Mouse (Mus musculus) liver, postnatal 0 days (tissue): Measurements from ENCODE around the gene Atp2b2. TPM values are rescaled to one million over a fixed set of nuclear protein-coding genes. Genes with fewer than 3 reads are reported as not detected.

Experiments used
- ATAC-seq: fragments of 200-750 bp; cut with Nextera tagmentation; 2 replicates; pipeline ENCODE4 v1.8.0; 2017; ENCODE audit warnings: mild to moderate bottlenecking, moderate library complexity
- DNase-seq: peaks from one replicate; pipeline ENCODE4 v3.0.0-alpha.2; 2016
- H3K27ac ChIP-seq: fragments of 300-500 bp; sonication (generic); 2 replicates; pipeline ENCODE4 v1.5.1; 2014; ENCODE audit warnings: antibody characterized with exemption, moderate library complexity, mild to moderate bottlenecking, low read depth
- H3K27me3 ChIP-seq: fragments of 300-500 bp; sonication (generic); 2 replicates; pipeline ENCODE4 v1.6.1; 2014; ENCODE audit warnings: low read length, control low read depth, mixed read lengths; ENCODE audit not compliant: insufficient read depth
- H3K36me3 ChIP-seq: fragments of 300-500 bp; sonication (generic); replicated peaks from 2 replicates; pipeline ENCODE4 v1.6.1; 2014; ENCODE audit warnings: mild to moderate bottlenecking, control low read depth, low read length, moderate library complexity, mixed read lengths; ENCODE audit not compliant: insufficient read depth
- H3K4me1 ChIP-seq: fragments of 300-500 bp; sonication (generic); 2 replicates; pipeline ENCODE4 v1.6.1; 2014; ENCODE audit warnings: antibody characterized with exemption, mild to moderate bottlenecking, control low read depth; ENCODE audit not compliant: insufficient read depth
- H3K4me2 ChIP-seq: fragments of 300-500 bp; sonication (generic); 2 replicates; pipeline ENCODE4 v1.6.1; 2014; ENCODE audit warnings: low read depth, mild to moderate bottlenecking, low read length, moderate library complexity, mixed read lengths
- H3K4me3 ChIP-seq: fragments of 300-500 bp; sonication (generic); 2 replicates; pipeline ENCODE4 v1.5.1; 2014; ENCODE audit warnings: low read depth, low read length
- H3K9ac ChIP-seq: fragments of 300-500 bp; sonication (generic); replicated peaks from 2 replicates; pipeline ENCODE4 v1.6.1; 2014; ENCODE audit warnings: mild to moderate bottlenecking, moderate library complexity
- H3K9me3 ChIP-seq: fragments of 300-500 bp; sonication (generic); 2 replicates; pipeline ENCODE4 v1.6.1; 2016; ENCODE audit warnings: mild to moderate bottlenecking, control low read depth, low read length, mixed read lengths
- CTCF ChIP-seq: sonication (generic); IDR thresholded peaks from 2 replicates; pipeline ENCODE4 v1.5.1; 2016; ENCODE audit warnings: antibody characterized with exemption, low read depth
- EP300 ChIP-seq: IDR thresholded peaks from 2 replicates; pipeline ENCODE4 v1.6.1; 2016; ENCODE audit warnings: antibody characterized with exemption, low read depth, mild to moderate bottlenecking
- WGBS: fragments of 180-500 bp; shearing (Covaris S2); extraction: QIAGEN DNeasy Blood & Tissue Kit; methylation state at CpG from one replicate; pipeline ENCODE4 v1.1.7; 2014; ENCODE audit not compliant: insufficient replicate concordance; 5-methylcytosine and 5-hydroxymethylcytosine counted together
- polyA plus RNA-seq: library from polyadenylated mRNA; unstranded; fragments of >200 nt; fragmentation: Nextera tagmentation; extraction: Ambion mirVana; gene quantifications from 2 replicates; pipeline ENCODE4 v1.2.1, GENCODE M21; 2015

Atp2b2 gene
- polyA plus RNA-seq, 1 experiment from 2014 or later: 0.41 TPM

GRCm38 (mm10) chr6:113890023-113890857 lies 152.2 kb downstream of the Atp2b2 start:
- TF ChIP-seq EP300: no peak
- no peak for TF ChIP-seq CTCF
- ATAC-seq: no peak
- H3K9ac ChIP-seq: 0 out of 2 replicates have a peak overlapping the region, but pooled peaks have one; percentile 21

GRCm38 (mm10) chr6:113889180-113889579 lies 153.2 kb downstream of the Atp2b2 start:
- H3K4me3 ChIP-seq: no peak overlapping the region
- no peak overlapping the region for H3K27ac ChIP-seq
- peaks cover 11% of the 10 kb centered on the region; the same call in 1 of the 2 replicates for H3K27me3 ChIP-seq
- DNase-seq (no peak), ATAC-seq (no peak)
- H3K4me1 ChIP-seq: no peaks in the 10 kb centered on the region; the same call in none of the 2 replicates
- WGBS: 65% methylated on average over 3 of the region's 3 CpGs
- no peak overlapping the region for H3K4me2 ChIP-seq
- no peaks in the 10 kb centered on the region for H3K36me3 ChIP-seq
- no peak overlapping the region for H3K9ac ChIP-seq
- no peak for TF ChIP-seq EP300
- TF ChIP-seq CTCF: no peak
- no peaks in the 10 kb centered on the region for H3K9me3 ChIP-seq

More at GRCm38 (mm10) chr6:113890023-113890857, 152.2 kb downstream of the Atp2b2 start:
- peaks cover 11% of the 10 kb centered on the region; the same call in 1 of the 2 replicates for H3K27me3 ChIP-seq
- H3K4me1 ChIP-seq: no peaks in the 10 kb centered on the region; the same call in none of the 2 replicates
- H3K4me3 ChIP-seq: peak overlapping the region; percentile 47
- H3K9me3 ChIP-seq: no peaks in the 10 kb centered on the region
- no peak overlapping the region for H3K27ac ChIP-seq
- no peak for DNase-seq
- peak overlapping the region; percentile 69 for H3K4me2 ChIP-seq
- WGBS: 21% methylated on average over 16 of the region's 16 CpGs
- no peaks in the 10 kb centered on the region for H3K36me3 ChIP-seq

GRCm38 (mm10) chr6:113886886-113887285 lies 155.5 kb downstream of the Atp2b2 start:
- Histone ChIP-seq H3K36me3 (no peaks in the 10 kb centered on the region), H3K27ac (no peak overlapping the region), H3K9me3 (no peaks in the 10 kb centered on the region), H3K4me1 (no peaks in the 10 kb centered on the region; the same call in 1 of the 2 replicates), H3K27me3 (peaks cover 9% of the 10 kb centered on the region; the same call in 1 of the 2 replicates), H3K9ac (no peak overlapping the region), H3K4me2 (no peak overlapping the region), H3K4me3 (no peak overlapping the region)
- TF ChIP-seq CTCF (no peak), EP300 (no peak)
- DNase-seq (no peak), ATAC-seq (no peak)

GRCm38 (mm10) chr6:113884806-113885205 lies 157.6 kb downstream of the Atp2b2 start:
- Histone ChIP-seq H3K4me3 (no peak overlapping the region), H3K4me1 (no peaks in the 10 kb centered on the region; the same call in 1 of the 2 replicates), H3K4me2 (no peak overlapping the region), H3K36me3 (no peaks in the 10 kb centered on the region), H3K27ac (no peak overlapping the region), H3K27me3 (no peaks in the 10 kb centered on the region), H3K9me3 (no peaks in the 10 kb centered on the region), H3K9ac (no peak overlapping the region)
- WGBS: 61% methylated on average over 4 of the region's 4 CpGs
- ATAC-seq (no peak), DNase-seq (no peak)
- TF ChIP-seq CTCF (no peak), EP300 (no peak)

- Histone ChIP-seq H3K9ac (no peak overlapping the region), H3K36me3 (no peaks in the 10 kb centered on the region), H3K9me3 (no peaks in the 10 kb centered on the region), H3K4me3 (no peak overlapping the region), H3K27ac (no peak overlapping the region), H3K4me1 (peaks cover 2% of the 10 kb centered on the region), H3K4me2 (no peak overlapping the region), H3K27me3 (no peaks in the 10 kb centered on the region)
- TF ChIP-seq EP300 (no peak), CTCF (no peak)
- ATAC-seq: no peak
- DNase-seq: no peak
- WGBS: 42% methylated on average over 9 of the region's 9 CpGs
Measured at GRCm38 (mm10) chr6:113883225-113883624, 159.2 kb downstream of the Atp2b2 start.

- Histone ChIP-seq H3K4me3 (no peak overlapping the region), H3K36me3 (no peaks in the 10 kb centered on the region), H3K9me3 (no peaks in the 10 kb centered on the region), H3K27me3 (no peaks in the 10 kb centered on the region), H3K4me1 (peaks cover 2% of the 10 kb centered on the region), H3K4me2 (no peak overlapping the region), H3K27ac (no peak overlapping the region), H3K9ac (no peak overlapping the region)
- no peak for ATAC-seq
- DNase-seq: no peak
- TF ChIP-seq CTCF (no peak), EP300 (no peak)
- WGBS: 65% methylated on average over 7 of the region's 7 CpGs
Measured at GRCm38 (mm10) chr6:113882396-113882795, 160.0 kb downstream of the Atp2b2 start.
